9 mouse cellular contexts compared by ENCODE assay signal in the genomic region with DNA sequence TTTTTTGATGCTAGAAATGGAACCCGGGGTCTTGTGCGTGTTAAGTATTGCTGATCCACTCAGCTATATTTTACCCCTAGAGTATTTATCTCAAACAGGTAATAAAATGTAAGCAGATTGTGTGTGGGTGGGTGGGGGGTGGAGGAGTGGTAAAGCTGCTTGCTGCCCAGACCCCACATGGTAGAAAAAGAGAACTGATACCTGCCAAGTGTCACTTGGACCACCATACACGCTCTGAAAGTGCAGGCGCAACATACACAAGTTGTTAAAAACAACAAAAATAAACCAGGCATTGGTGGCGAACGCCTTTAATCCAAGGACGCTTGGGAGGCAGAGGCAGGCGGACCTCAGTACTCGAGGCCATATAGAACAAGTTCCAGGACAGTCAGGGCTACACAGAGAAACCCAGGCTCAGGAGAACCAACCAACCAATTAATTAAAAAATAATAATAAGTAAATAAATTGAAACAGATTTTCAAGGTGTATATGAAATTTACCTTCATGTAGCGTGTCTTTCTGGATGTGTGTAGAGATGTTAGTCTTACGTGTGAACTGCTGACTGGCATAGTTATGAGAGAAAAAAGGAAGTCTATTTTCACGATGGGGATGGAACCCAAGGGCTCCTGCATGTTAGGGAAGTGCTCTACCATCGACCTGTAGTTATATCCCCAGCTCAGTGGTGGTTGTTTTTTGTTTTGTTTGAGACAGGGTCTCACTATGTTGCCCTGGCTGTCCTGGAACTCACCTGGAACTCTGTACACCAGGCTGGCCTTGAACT. TPM values are rescaled to one million over a fixed set of nuclear protein-coding genes. Genes with fewer than 3 reads are reported as not detected.
DNase-seq lines count a peak whose midpoint lies in the region; ATAC-seq lines count a peak whose summit lies in the region.
"Had no signal": no experiment of that assay in that cellular context is flagged by ENCODE, and none has a peak within 500 bp of the region (broad histone marks: within the 10 kb centered on the region; RNA-seq: fewer than 3 reads in every experiment).

No protein-coding gene starts in this region.

- peak overlapping the region; percentile 78 for H3K9ac ChIP-seq in forebrain, embryonic 16.5 days (replicated peaks; ENCODE audit: low read depth, low read length)
- H3K9ac ChIP-seq in liver, embryonic 15.5 days: peak overlapping the region; percentile 83

- ATAC-seq in erythroblast, adult 5-6 weeks (replicated peaks; ENCODE audit: low FRiP score, poor library complexity, severe bottlenecking): no peak
- no peak for ATAC-seq in forebrain, embryonic 16.5 days
- no peak for ATAC-seq in liver, embryonic 15.5 days (ENCODE audit: insufficient read depth)

- H3K9me3 ChIP-seq in erythroblast, embryonic 14.5 days (ENCODE audit: control insufficient read depth, low read length): peaks cover 6% of the 10 kb centered on the region
- no peaks in the 10 kb centered on the region; the same call in 1 of the 2 replicates for H3K9me3 ChIP-seq in forebrain, embryonic 16.5 days (ENCODE audit: control insufficient read depth, low read length)
- no peaks in the 10 kb centered on the region for H3K9me3 ChIP-seq in liver, embryonic 15.5 days (replicated peaks)

- peak; percentile 46 for DNase-seq in 416B (ENCODE audit: low read depth)
- no peak for DNase-seq in cerebellum, adult 8-10 months
- DNase-seq in cerebellum, postnatal 4 days (ENCODE audit: low spot score in 2 of 2): no peak
- no peak for DNase-seq in cerebellum, postnatal 25 days
- DNase-seq: right cerebral cortex, postnatal 4 days had no signal

- H3K4me2 ChIP-seq in forebrain, embryonic 16.5 days (ENCODE audit: low read length): peak overlapping the region; percentile 62
- peak overlapping the region; percentile 75 for H3K4me2 ChIP-seq in liver, embryonic 15.5 days

- H3K4me3 ChIP-seq in erythroblast, embryonic 14.5 days (replicated peaks): peak overlapping the region; percentile 85
- H3K4me3 ChIP-seq in forebrain, embryonic 16.5 days (replicated peaks; ENCODE audit: low read length): peak overlapping the region; percentile 63
- peak overlapping the region; percentile 80 for H3K4me3 ChIP-seq in liver, embryonic 15.5 days (replicated peaks)

- no peaks in the 10 kb centered on the region for H3K36me3 ChIP-seq in erythroblast, embryonic 14.5 days (ENCODE audit: control insufficient read depth)
- H3K36me3 ChIP-seq in forebrain, embryonic 16.5 days (ENCODE audit: control insufficient read depth, insufficient read depth): peaks cover 12% of the 10 kb centered on the region
- H3K36me3 ChIP-seq in liver, embryonic 15.5 days (replicated peaks): no peaks in the 10 kb centered on the region

- H3K27ac ChIP-seq in forebrain, embryonic 16.5 days (ENCODE audit: low read length): peak overlapping the region; percentile 95; the same call in 1 of the 2 replicates
- peak overlapping the region; percentile 84 for H3K27ac ChIP-seq in liver, embryonic 15.5 days (replicated peaks)

- 82% methylated on average over 13 of the region's 13 CpGs for WGBS in forebrain, embryonic 16.5 days
- 57% methylated on average over 13 of the region's 13 CpGs for WGBS in liver, embryonic 15.5 days (ENCODE audit: insufficient replicate concordance)

- H3K4me1 ChIP-seq in erythroblast, embryonic 14.5 days (ENCODE audit: control insufficient read depth): peaks cover 42% of the 10 kb centered on the region
- H3K4me1 ChIP-seq in forebrain, embryonic 16.5 days (replicated peaks; ENCODE audit: control insufficient read depth, insufficient read depth, low read length): peaks cover 19% of the 10 kb centered on the region
- peaks cover 40% of the 10 kb centered on the region for H3K4me1 ChIP-seq in liver, embryonic 15.5 days (replicated peaks)

- no peaks in the 10 kb centered on the region for H3K27me3 ChIP-seq in erythroblast, embryonic 14.5 days (ENCODE audit: control insufficient read depth)
- no peaks in the 10 kb centered on the region for H3K27me3 ChIP-seq in forebrain, embryonic 16.5 days (replicated peaks; ENCODE audit: control insufficient read depth, insufficient read depth, low read length)
- no peaks in the 10 kb centered on the region for H3K27me3 ChIP-seq in liver, embryonic 15.5 days

RNA-seq across cellular contexts. Expression of gene Tmem44, which starts 38.9 kb away (rescaled TPM):
- polyA plus RNA-seq in erythroblast, embryonic 14.5 days (2012): 0.01 TPM in 2 replicates
- 0.21 TPM in 1 of 2 replicates, not detected in the other for total RNA-seq in erythroblast, adult 5-6 weeks (2015; ENCODE audit: low replicate concordance)
- total RNA-seq in erythroblast, adult 5-6 weeks (2017; ENCODE audit: low replicate concordance): 0.70 and 0.77 TPM in 2 replicates
- 92.5 and 106 TPM in 2 replicates for polyA plus RNA-seq in forebrain, embryonic 16.5 days (2015; fragmentation: Nextera tagmentation; extraction: Ambion mirVana)
- polyA plus RNA-seq in liver, embryonic 15.5 days (2015; fragmentation: Nextera tagmentation; extraction: Ambion mirVana): 0.90 and 0.92 TPM in 2 replicates

Comparison
In these comparisons a context has a peak if more than half of its experiments do, and no peak if none do; other contexts are left out.
1. RNA of gene Tmem44, which starts 38.9 kb away (polyA plus RNA-seq): 92.5 to 106 TPM in forebrain, embryonic 16.5 days; 0.90 to 0.92 TPM in liver, embryonic 15.5 days and 0.01 TPM in erythroblast, embryonic 14.5 days; every median in the first group is over 10 times any median in the second.
2. Peak in every context shown above with its lines, with median percentiles within 50 percentile points of each other: H3K4me3 ChIP-seq.